Mouse (Mus musculus) midbrain, postnatal 0 days (tissue): Measurements from ENCODE around the gene S100z. TPM values are rescaled to one million over a fixed set of nuclear protein-coding genes. Genes with fewer than 3 reads are reported as not detected.
A peak's percentile ranks its signal among the peaks of the same experiment; 100 is the strongest.

Experiments used
- ATAC-seq: fragments of 200-750 bp; cut with Nextera tagmentation; 2 replicates; pipeline ENCODE4 v1.8.0; 2017; ENCODE audit warnings: moderate number of reproducible peaks, mild to moderate bottlenecking, moderate TSS enrichment, moderate library complexity; ENCODE audit not compliant: low FRiP score
- DNase-seq: peaks from one replicate; pipeline ENCODE4 v3.0.0-alpha.2; 2015; ENCODE audit warnings: low spot score
- H3K27ac ChIP-seq: fragments of 300-500 bp; sonication (generic); 2 replicates; pipeline ENCODE4 v1.5.1; 2014; ENCODE audit warnings: low read depth, mild to moderate bottlenecking, low read length, mixed read lengths
- H3K27me3 ChIP-seq: fragments of 300-500 bp; sonication (generic); 2 replicates; pipeline ENCODE4 v1.6.1; 2014; ENCODE audit warnings: low read length, control low read depth, mixed read lengths; ENCODE audit not compliant: insufficient read depth
- H3K36me3 ChIP-seq: fragments of 300-500 bp; sonication (generic); 2 replicates; pipeline ENCODE4 v1.6.1; 2014; ENCODE audit warnings: low read length, control low read depth, mixed read lengths; ENCODE audit not compliant: insufficient read depth
- H3K4me1 ChIP-seq: fragments of 300-500 bp; sonication (generic); 2 replicates; pipeline ENCODE4 v1.6.1; 2014; ENCODE audit warnings: mild to moderate bottlenecking, control low read depth, antibody characterized with exemption, low read length, mixed read lengths; ENCODE audit not compliant: insufficient read depth
- H3K4me2 ChIP-seq: fragments of 300-500 bp; sonication (generic); 2 replicates; pipeline ENCODE4 v1.6.1; 2014; ENCODE audit warnings: low read depth, mild to moderate bottlenecking, low read length, mixed read lengths; ENCODE audit not compliant: poor library complexity, severe bottlenecking
- H3K4me3 ChIP-seq: fragments of 300-500 bp; sonication (generic); 2 replicates; pipeline ENCODE4 v1.5.1; 2014; ENCODE audit warnings: low read depth, mild to moderate bottlenecking, low read length, moderate library complexity
- H3K9ac ChIP-seq: fragments of 300-500 bp; sonication (generic); replicated peaks from 2 replicates; pipeline ENCODE4 v1.6.1; 2014; ENCODE audit warnings: mild to moderate bottlenecking, low read length, moderate library complexity, mixed read lengths; ENCODE audit not compliant: poor library complexity, severe bottlenecking
- H3K9me3 ChIP-seq: fragments of 300-500 bp; sonication (generic); 2 replicates; pipeline ENCODE4 v1.6.1; 2016; ENCODE audit warnings: low read length, control low read depth
- CTCF ChIP-seq: IDR thresholded peaks from 2 replicates; pipeline ENCODE4 v1.5.1; 2016; ENCODE audit warnings: antibody characterized with exemption, mild to moderate bottlenecking
- WGBS: fragments of 180-500 bp; shearing (Covaris S2); extraction: QIAGEN DNeasy Blood & Tissue Kit; methylation state at CpG from one replicate; pipeline ENCODE4 v1.1.7; 2014; 5-methylcytosine and 5-hydroxymethylcytosine counted together
- polyA plus RNA-seq: library from polyadenylated mRNA; unstranded; fragments of >200 nt; fragmentation: Nextera tagmentation; extraction: Ambion mirVana; gene quantifications from 2 replicates; pipeline ENCODE4 v1.2.1, GENCODE M21; 2015
- total RNA-seq: library from RNA; depleted of rRNA; stranded (reverse); fragments of >200 nt; gene quantifications from 2 replicates; pipeline ENCODE4 v1.2.3, GENCODE M21; 2014; rRNA removed

The S100z gene
- total and polyA plus RNA-seq, 2 experiments from 2014 or later: not detected

DNA sequence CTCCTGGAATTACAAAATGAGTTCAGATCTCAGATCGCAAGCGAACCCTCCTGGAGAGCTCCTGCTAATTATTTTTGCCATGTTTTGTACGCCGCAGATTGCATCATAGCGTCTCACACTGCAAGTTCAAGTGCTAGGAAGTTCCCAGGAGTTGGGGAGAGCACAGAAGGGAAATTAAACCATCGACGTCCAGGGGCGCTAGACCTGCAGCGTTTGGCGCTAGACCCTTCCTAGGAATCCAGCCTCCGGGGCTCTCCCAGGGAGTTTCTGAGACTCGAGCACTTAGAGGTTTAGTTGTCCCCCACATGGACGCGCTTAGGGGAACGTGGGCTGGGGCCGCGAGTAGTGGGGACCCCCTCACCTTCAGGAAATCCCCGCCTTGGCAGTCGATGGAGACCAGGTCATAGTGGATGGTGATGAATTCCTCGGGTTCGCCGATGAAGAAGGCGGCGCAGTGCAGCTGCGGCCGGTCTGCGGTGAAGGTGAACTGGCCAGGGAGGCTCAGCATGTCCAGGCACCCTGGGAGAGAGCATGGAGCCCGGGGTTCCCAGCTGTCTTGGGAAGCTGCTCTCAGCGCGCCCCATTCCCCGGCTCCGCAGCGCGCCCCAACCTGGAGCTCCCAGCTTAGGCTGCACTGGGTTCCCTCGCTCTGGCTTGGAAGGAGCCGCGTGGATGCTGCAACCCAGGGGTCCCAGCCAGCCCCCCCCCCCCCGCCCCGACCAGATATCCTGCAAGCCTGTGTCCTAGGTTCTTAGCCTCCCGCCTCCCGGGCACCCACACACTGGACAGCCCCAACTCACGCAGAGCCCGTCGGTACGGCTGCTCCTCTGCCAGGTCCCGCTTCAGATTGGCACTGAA, 34.9 kb downstream of the S100z start:
- peak; percentile 67 for TF ChIP-seq CTCF
- peak; percentile 77 for ATAC-seq
- DNase-seq: peak; percentile 75
- Histone ChIP-seq H3K27ac (no peak overlapping the region), H3K9ac (peak overlapping the region; percentile 51), H3K4me3 (peak overlapping the region; percentile 50), H3K27me3 (no peaks in the 10 kb centered on the region), H3K9me3 (no peaks in the 10 kb centered on the region), H3K4me1 (0 out of 2 replicates have a peak, but pooled peaks cover 3% of the 10 kb centered on the region), H3K36me3 (no peaks in the 10 kb centered on the region), H3K4me2 (peak overlapping the region; percentile 94)
- 2% methylated on average over 42 of the region's 46 CpGs for WGBS

DNA sequence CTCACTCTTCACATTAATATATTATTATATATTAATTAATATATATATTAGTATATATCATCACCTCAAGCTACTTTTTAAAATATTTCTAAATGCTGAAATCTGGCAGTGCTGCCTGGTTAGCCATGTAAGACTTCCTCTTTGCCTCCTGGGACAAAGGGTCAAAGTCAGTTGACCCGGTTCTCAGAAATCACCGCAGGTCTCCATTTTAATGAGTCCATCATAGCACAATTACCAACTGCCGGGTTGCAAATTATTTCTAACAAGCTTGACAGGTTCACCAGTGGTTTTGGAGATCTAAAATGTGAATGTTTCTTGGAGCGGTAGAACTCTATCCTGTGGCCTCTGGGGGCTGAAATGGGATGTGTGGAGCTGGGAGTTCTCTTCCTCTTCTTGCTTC, 35.6 kb downstream of the S100z start:
- no peak for TF ChIP-seq CTCF
- Histone ChIP-seq H3K4me1 (0 out of 2 replicates have a peak, but pooled peaks cover 3% of the 10 kb centered on the region), H3K4me3 (peak overlapping the region; percentile 50), H3K4me2 (peak overlapping the region; percentile 94), H3K27ac (no peak overlapping the region), H3K27me3 (no peaks in the 10 kb centered on the region), H3K9ac (no peak overlapping the region), H3K9me3 (no peaks in the 10 kb centered on the region), H3K36me3 (no peaks in the 10 kb centered on the region)
- ATAC-seq: no peak
- 24% methylated on average over 4 of the region's 4 CpGs for WGBS
- no peak for DNase-seq

GRCm38 (mm10) chr13:95439569-95439968, 39.0 kb downstream of the S100z start:
- Histone ChIP-seq H3K4me2 (no peak overlapping the region), H3K9me3 (no peaks in the 10 kb centered on the region), H3K4me1 (0 out of 2 replicates have a peak, but pooled peaks cover 3% of the 10 kb centered on the region), H3K27ac (no peak overlapping the region), H3K9ac (no peak overlapping the region), H3K27me3 (no peaks in the 10 kb centered on the region), H3K36me3 (no peaks in the 10 kb centered on the region), H3K4me3 (no peak overlapping the region)
- ATAC-seq: no peak
- TF ChIP-seq CTCF: no peak
- no peak for DNase-seq
- WGBS: 78% methylated on average over 5 of the region's 5 CpGs

DNA sequence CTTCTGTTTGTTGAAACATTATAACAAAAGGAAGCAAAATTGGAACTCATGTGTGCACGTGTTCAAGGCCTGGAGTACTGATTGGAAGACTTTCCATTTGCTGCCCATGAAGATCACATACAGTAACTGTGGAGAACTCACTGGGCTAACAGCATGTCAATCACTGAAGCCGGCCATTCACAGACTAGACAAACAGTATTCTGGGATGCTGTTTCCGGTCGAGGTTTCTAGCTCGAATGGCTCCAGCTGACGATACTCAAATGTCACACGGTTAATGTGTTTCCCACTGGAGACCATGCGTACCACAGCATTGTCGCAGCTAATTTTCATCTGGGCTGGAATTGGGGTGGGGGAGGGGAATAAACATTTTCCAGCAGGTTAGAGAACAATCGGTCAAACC, 46.8 kb downstream of the S100z start:
- Histone ChIP-seq H3K36me3 (no peaks in the 10 kb centered on the region), H3K9me3 (no peaks in the 10 kb centered on the region), H3K27ac (no peak overlapping the region), H3K4me2 (no peak overlapping the region), H3K9ac (no peak overlapping the region), H3K4me3 (no peak overlapping the region), H3K27me3 (no peaks in the 10 kb centered on the region), H3K4me1 (no peaks in the 10 kb centered on the region)
- DNase-seq: no peak
- ATAC-seq: no peak
- no peak for TF ChIP-seq CTCF
- 75% methylated on average over 10 of the region's 10 CpGs for WGBS

GRCm38 (mm10) chr13:95427499-95427898, 51.0 kb downstream of the S100z start:
- DNase-seq: no peak
- 0 out of 2 replicates have a peak, but pooled peaks cover 5% of the 10 kb centered on the region for H3K4me1 ChIP-seq
- no peak overlapping the region for H3K27ac ChIP-seq
- H3K9me3 ChIP-seq: no peaks in the 10 kb centered on the region
- no peak for ATAC-seq
- no peak overlapping the region for H3K9ac ChIP-seq
- H3K4me3 ChIP-seq: no peak overlapping the region
- H3K27me3 ChIP-seq: no peaks in the 10 kb centered on the region
- TF ChIP-seq CTCF: no peak
- no peaks in the 10 kb centered on the region for H3K36me3 ChIP-seq
- no peak overlapping the region for H3K4me2 ChIP-seq
- 93% methylated on average over 3 of the region's 3 CpGs for WGBS

Other genes with a start within 250 kb of the S100z start
- gene Pde8b, start 228.4 kb downstream of the S100z start, total RNA-seq: 23.6 and 28.7 TPM in 2 replicates
- 6.4 and 7.1 TPM in 2 replicates for gene Pde8b, start 228.4 kb downstream of the S100z start, polyA plus RNA-seq
- gene Zbed3, start 155.1 kb downstream of the S100z start, total RNA-seq: 17.7 and 23.8 TPM in 2 replicates
- 26.6 and 31.5 TPM in 2 replicates for gene Zbed3, start 155.1 kb downstream of the S100z start, polyA plus RNA-seq
- 25.5 and 27.6 TPM in 2 replicates for gene Aggf1, start 103.4 kb downstream of the S100z start, total RNA-seq
- 26.7 and 28.7 TPM in 2 replicates for gene Aggf1, start 103.4 kb downstream of the S100z start, polyA plus RNA-seq
- 3.7 and 7.7 TPM in 2 replicates for gene Crhbp, start 33.8 kb downstream of the S100z start, total RNA-seq
- gene Crhbp, start 33.8 kb downstream of the S100z start, polyA plus RNA-seq: 5.2 and 6.7 TPM in 2 replicates
- 0.16 and 0.19 TPM in 2 replicates for gene F2rl1, start 46.5 kb upstream of the S100z start, total RNA-seq
- 0.21 TPM in 1 of 2 replicates, not detected in the other for gene F2rl1, start 46.5 kb upstream of the S100z start, polyA plus RNA-seq
- 36.3 and 48.3 TPM in 2 replicates for gene F2r, start 139.8 kb upstream of the S100z start, total RNA-seq
- gene F2r, start 139.8 kb upstream of the S100z start, polyA plus RNA-seq: 27.3 and 28.8 TPM in 2 replicates
- gene F2rl2, start 218.1 kb upstream of the S100z start, total RNA-seq: 0.38 and 0.49 TPM in 2 replicates
- gene F2rl2, start 218.1 kb upstream of the S100z start, polyA plus RNA-seq: 0.34 and 0.68 TPM in 2 replicates